Mouse (Mus musculus) lung, adult 2 months (tissue): Measurements from ENCODE around the gene Pla2g2f. TPM values are rescaled to one million over a fixed set of nuclear protein-coding genes. Genes with fewer than 3 reads are reported as not detected.

Source experiments
- DNase-seq: peaks from one replicate; pipeline ENCODE4 v3.0.0; 2022
- H3K4me1 ChIP-seq: fragments of 200-500 bp; 2 replicates; pipeline ENCODE4 v1.6.1; 2011; ENCODE audit warnings: low read length; ENCODE audit not compliant: control insufficient read depth, insufficient read depth
- H3K4me3 ChIP-seq: fragments of 200-500 bp; replicated peaks from 2 replicates; pipeline ENCODE3; 2011; ENCODE audit warnings: low read depth, mild to moderate bottlenecking, control low read depth, low read length; ENCODE audit errors: extremely low read depth
- CTCF ChIP-seq: fragments of 200-500 bp; IDR thresholded peaks from 2 replicates; pipeline ENCODE4 v1.5.1; 2011; ENCODE audit warnings: mild to moderate bottlenecking, low read length, control low read depth; ENCODE audit not compliant: insufficient read depth
- POLR2A ChIP-seq: fragments of 200-500 bp; IDR thresholded peaks from 2 replicates; pipeline ENCODE4 v1.6.1; 2011; ENCODE audit warnings: low read depth, mild to moderate bottlenecking, control low read depth, low read length, borderline replicate concordance; ENCODE audit errors: extremely low read depth
- WGBS: fragments of 180-500 bp; shearing (Covaris S2); methylation state at CpG from one replicate; pipeline ENCODE4 v1.1.7; 2018; 5-methylcytosine and 5-hydroxymethylcytosine counted together
- polyA plus RNA-seq: library from polyadenylated mRNA; depleted of rRNA; stranded (reverse); fragments of >200 nt; gene quantifications from 2 replicates; pipeline ENCODE4 v1.2.3, GENCODE M21; 2012

Gene Pla2g2f
- polyA plus RNA-seq, 1 experiment, result 5.2 TPM

GRCm38 (mm10) chr4:138793276-138793675 is 35.9 kb upstream of the Pla2g2f start:
- Histone ChIP-seq H3K4me1 (no peaks in the 10 kb centered on the region), H3K4me3 (no peak overlapping the region)
- TF ChIP-seq CTCF (peak; percentile 47; the same call in 1 of the 2 replicates), POLR2A (no peak)
- DNase-seq, result peak; percentile 12
- WGBS, result 46% methylated on average over 2 of the region's 2 CpGs

DNA sequence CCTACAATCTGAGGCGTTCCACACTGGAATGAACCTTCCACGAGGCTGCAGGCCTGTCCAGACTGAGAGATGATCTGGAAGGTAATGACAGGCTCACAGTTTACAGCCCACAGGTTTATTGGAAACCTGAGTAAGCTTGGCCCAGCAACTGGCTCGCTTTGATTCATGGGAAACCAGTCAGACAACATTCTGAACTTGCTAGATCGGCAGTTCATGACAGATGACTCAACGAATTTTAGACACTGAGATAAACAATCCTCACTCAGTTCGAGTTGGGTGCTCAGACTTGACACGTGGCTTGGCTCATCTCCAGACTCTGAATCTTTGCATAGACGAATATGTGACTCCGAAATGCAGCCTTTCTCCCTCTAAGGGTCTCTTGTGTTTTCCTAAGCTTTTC is 35.2 kb upstream of the Pla2g2f start:
- peak; percentile 8 for DNase-seq
- 21% methylated on average over 9 of the region's 9 CpGs for WGBS
- Histone ChIP-seq H3K4me3 (no peak overlapping the region), H3K4me1 (no peaks in the 10 kb centered on the region)
- no peak for TF ChIP-seq CTCF
- no peak for TF ChIP-seq POLR2A

GRCm38 (mm10) chr4:138791452-138791851 is 34.0 kb upstream of the Pla2g2f start:
- WGBS, result 44% methylated on average over 6 of the region's 6 CpGs
- Histone ChIP-seq H3K4me3 (no peak overlapping the region), H3K4me1 (no peaks in the 10 kb centered on the region)
- no peak for DNase-seq
- TF ChIP-seq POLR2A (no peak), CTCF (no peak)

DNA sequence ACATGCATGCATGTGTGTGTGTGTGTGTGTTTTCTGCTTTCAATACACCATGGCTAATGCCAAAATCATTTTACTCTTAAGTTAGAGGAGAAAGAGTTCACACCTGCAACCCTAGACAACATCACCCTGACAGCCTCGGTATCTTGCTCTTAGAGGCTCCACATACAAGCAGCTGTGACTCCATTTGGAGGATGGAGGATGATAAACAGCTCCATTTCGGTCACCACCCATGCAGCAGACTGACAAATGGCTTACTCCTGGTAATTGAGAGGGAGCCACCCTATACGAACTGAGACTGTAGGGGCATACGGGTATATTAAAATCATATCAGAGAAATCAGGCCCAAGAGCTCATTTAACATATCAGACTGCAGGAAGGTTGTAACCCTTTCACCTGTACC is 31.0 kb upstream of the Pla2g2f start:
- no peak for DNase-seq
- Histone ChIP-seq H3K4me3 (no peak overlapping the region), H3K4me1 (no peaks in the 10 kb centered on the region)
- TF ChIP-seq CTCF (no peak), POLR2A (no peak)
- 76% methylated on average over 4 of the region's 4 CpGs for WGBS

- TF ChIP-seq POLR2A, result no peak
- TF ChIP-seq CTCF, result no peak
- Histone ChIP-seq H3K4me3 (no peak overlapping the region), H3K4me1 (no peaks in the 10 kb centered on the region)
- no peak for DNase-seq
- WGBS, result 24% methylated on average over 4 of the region's 4 CpGs
Measured at GRCm38 (mm10) chr4:138786141-138786540, 28.7 kb upstream of the Pla2g2f start.

- TF ChIP-seq CTCF (no peak), POLR2A (no peak)
- Histone ChIP-seq H3K4me1 (no peaks in the 10 kb centered on the region), H3K4me3 (no peak overlapping the region)
- 34% methylated on average over 4 of the region's 4 CpGs for WGBS
- no peak for DNase-seq
Measured at GRCm38 (mm10) chr4:138785721-138786120, 28.3 kb upstream of the Pla2g2f start.

DNA sequence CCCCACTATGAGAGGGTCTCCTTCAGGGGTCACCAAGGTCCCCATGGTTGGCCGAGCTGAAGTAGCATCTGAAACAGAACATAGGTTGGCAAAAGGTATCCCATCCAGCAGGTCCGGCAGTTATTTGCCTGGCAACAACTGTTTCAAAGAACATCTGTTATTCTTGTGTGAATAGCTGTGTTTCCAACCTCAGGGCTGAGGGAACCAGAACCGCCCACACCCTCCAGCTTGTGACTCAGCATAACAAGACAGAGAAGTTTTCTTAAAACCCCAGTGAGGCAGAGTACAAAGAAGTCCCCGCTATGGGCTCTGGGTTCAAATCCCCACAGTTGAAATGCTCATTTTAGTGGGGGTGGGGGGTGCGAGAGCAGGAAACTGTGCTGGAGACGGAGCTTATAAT is 24.7 kb upstream of the Pla2g2f start:
- TF ChIP-seq POLR2A, result no peak
- TF ChIP-seq CTCF, result no peak
- H3K4me3 ChIP-seq, result no peak overlapping the region
- no peaks in the 10 kb centered on the region for H3K4me1 ChIP-seq
- WGBS, result 75% methylated on average over 6 of the region's 6 CpGs
- DNase-seq, result no peak

GRCm38 (mm10) chr4:138780300-138780699 is 22.9 kb upstream of the Pla2g2f start:
- H3K4me3 ChIP-seq, result no peak overlapping the region
- DNase-seq, result no peak
- 80% methylated on average over 5 of the region's 5 CpGs for WGBS
- TF ChIP-seq CTCF (no peak), POLR2A (no peak)
- H3K4me1 ChIP-seq, result no peaks in the 10 kb centered on the region

DNA sequence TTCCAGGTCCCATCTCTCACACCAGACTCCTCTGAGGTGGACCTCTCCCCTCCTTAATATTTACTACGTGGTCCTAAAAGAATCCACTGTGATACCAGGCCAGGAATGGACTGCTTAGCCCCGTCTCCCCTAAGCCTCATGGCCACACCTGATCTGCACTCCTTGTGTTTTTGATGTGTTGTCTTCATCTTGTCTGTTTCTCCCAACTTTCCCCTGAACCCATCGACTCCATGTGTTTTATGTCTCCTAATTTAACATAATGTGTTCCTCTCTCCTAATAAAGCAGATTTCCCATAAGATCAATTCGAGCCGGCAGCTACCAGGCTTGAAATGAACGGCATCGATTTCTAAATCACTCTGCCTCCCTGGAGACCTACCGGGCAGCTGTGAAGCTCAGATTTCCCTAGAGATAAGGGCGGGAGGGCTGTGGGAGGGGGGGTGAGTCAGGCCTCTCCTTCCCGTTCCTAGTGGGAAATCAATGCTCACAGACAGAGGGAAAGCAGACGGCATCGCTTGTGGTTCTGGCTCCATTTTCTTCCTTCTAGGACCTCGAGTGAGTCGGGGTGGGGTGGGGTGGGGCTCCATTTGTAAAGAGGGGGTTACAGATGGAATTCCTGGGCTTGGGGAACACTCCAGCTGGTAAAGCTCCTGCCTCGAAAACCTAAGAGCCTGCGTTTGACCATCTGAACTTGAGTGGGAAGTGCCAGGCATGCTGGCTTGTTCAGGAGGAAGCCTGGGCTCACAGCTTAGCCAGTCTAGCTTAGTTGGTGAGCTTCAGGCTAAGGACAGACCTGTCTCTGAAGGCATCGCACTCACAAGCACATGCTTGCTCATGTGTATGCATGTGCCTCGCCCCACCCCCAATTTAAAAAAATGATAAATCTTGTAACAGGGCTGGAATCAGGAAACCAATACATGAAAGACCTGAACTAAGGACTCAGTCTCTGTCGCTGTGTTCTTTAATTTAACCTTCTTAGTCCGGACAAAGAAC is 20.3 kb upstream of the Pla2g2f start:
- no peak for DNase-seq
- Histone ChIP-seq H3K4me1 (no peaks in the 10 kb centered on the region), H3K4me3 (no peak overlapping the region)
- TF ChIP-seq CTCF (no peak), POLR2A (no peak)
- WGBS, result 37% methylated on average over 20 of the region's 20 CpGs

- no peak for TF ChIP-seq POLR2A
- no peak for TF ChIP-seq CTCF
- Histone ChIP-seq H3K4me3 (no peak within 1 kb of the TSS), H3K4me1 (no peaks in the 10 kb centered on the region)
- DNase-seq, result no peak
- WGBS, result 78% methylated on average over 6 of the region's 6 CpGs
Measured at GRCm38 (mm10) chr4:138775435-138775834, 18.0 kb upstream of the Pla2g2f start, which contains the start of gene Pla2g2d. Pla2g2d (plus strand) TSS chr4:138775735.
